Mouse (Mus musculus): Measurements from ENCODE around the gene Elp1.

Gene Elp1

GRCm38 (mm10) chr4:56713155-56713554 is 89.0 kb downstream of the Elp1 start:
- no peak for DNase-seq (ENCODE audit: low read depth, low spot score)

GRCm38 (mm10) chr4:56702234-56702633 is 99.9 kb downstream of the Elp1 start:
- no peak for DNase-seq (ENCODE audit: low read depth, low spot score)
